Mouse (Mus musculus): ENCODE data around the gene Trip12.

- TF ChIP-seq CTCF (IDR thresholded peaks at IDR 0.05; ENCODE audit: extremely low read depth, insufficient read length, insufficient replicate concordance, low read depth, low read length) (no peak), POLR2A (IDR thresholded peaks at IDR 0.05; ENCODE audit: low read depth, low read length) (no peak)
Measured at GRCm38 (mm10) chr1:84825091-84825490, 15.2 kb downstream of the Trip12 start.

All from small intestine, adult 2 months (tissue).